Comparison of ENCODE assay signal across 9 mouse cellular contexts in the genomic region with DNA sequence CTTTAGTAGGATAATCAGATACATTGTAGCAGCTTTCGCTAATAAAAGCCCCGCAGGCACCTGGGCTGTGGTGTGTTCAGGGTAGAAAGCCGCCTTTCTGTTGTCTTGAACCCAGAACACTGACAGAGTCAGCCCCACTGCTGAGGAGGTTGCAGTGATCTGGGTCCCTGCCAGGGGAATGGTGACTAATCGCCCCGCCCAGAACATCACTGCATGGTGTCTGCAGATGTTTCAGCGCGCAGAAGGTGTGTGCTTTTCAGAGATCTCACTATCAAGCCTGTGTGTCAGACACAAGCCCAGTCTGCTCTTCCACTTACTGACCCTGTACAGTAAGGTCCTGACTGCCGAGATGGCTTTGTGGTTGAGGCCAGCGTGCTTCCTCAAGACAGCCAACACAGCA.
DNase-seq lines count a peak whose midpoint lies in the region; ATAC-seq lines count a peak whose summit lies in the region.
"Had no signal": no experiment of that assay in that cellular context is flagged by ENCODE, and none has a peak within 500 bp of the region (broad histone marks: within the 10 kb centered on the region; RNA-seq: fewer than 3 reads in every experiment).

No protein-coding gene starts in this region.

- H3K9ac ChIP-seq in kidney, embryonic 16.5 days (replicated peaks; ENCODE audit: low read length): 0 out of 2 replicates have a peak overlapping the region, but pooled peaks have one; percentile 11
- H3K9ac ChIP-seq: midbrain, embryonic 12.5 days had no signal

- H3K9me3 ChIP-seq in kidney, embryonic 16.5 days (ENCODE audit: low read length): no peaks in the 10 kb centered on the region; the same call in none of the 2 replicates
- H3K9me3 ChIP-seq in limb, embryonic 10.5 days (replicated peaks): no peaks in the 10 kb centered on the region
- H3K9me3 ChIP-seq: midbrain, embryonic 12.5 days had no signal

- no peaks in the 10 kb centered on the region for H3K27me3 ChIP-seq in kidney, embryonic 16.5 days (ENCODE audit: insufficient read depth, low read length)
- H3K27me3 ChIP-seq in limb, embryonic 10.5 days (ENCODE audit: low read depth, poor library complexity, severe bottlenecking): no peaks in the 10 kb centered on the region
- H3K27me3 ChIP-seq: midbrain, embryonic 12.5 days had no signal

- 85% methylated on average over 9 of the region's 9 CpGs for WGBS in kidney, embryonic 16.5 days
- WGBS in limb, embryonic 10.5 days: 90% methylated on average over 9 of the region's 9 CpGs

- H3K36me3 ChIP-seq in kidney, embryonic 16.5 days (ENCODE audit: insufficient read depth, low read length): peaks cover 4% of the 10 kb centered on the region; the same call in 1 of the 2 replicates
- peaks cover 45% of the 10 kb centered on the region for H3K36me3 ChIP-seq in limb, embryonic 10.5 days
- H3K36me3 ChIP-seq: midbrain, embryonic 12.5 days had no signal

- no peak for ATAC-seq in kidney, embryonic 16.5 days (ENCODE audit: low FRiP score, low TSS enrichment)

- DNase-seq in cerebellum, adult 11-12 months: peak; percentile 40
- DNase-seq in cerebellum, adult 9-10 months: no peak
- DNase-seq in kidney, postnatal 4 days: no peak
- DNase-seq in ZHBTc4 (ENCODE audit: low read depth, low spot score): peak; percentile 50
- DNase-seq in limb, embryonic 10.5 days (ENCODE audit: low spot score): no peak
- no peak for DNase-seq in retina, postnatal 1 day
- no peak for DNase-seq in layer of hippocampus, postnatal 36 days

- H3K4me3 ChIP-seq in kidney, embryonic 16.5 days (ENCODE audit: low read length): no peak overlapping the region
- H3K4me3 ChIP-seq in limb, embryonic 10.5 days: no peak overlapping the region
- H3K4me3 ChIP-seq: midbrain, embryonic 12.5 days had no signal

- no peak overlapping the region for H3K4me2 ChIP-seq in kidney, embryonic 16.5 days (replicated peaks; ENCODE audit: low read depth, low read length)
- H3K4me2 ChIP-seq: midbrain, embryonic 12.5 days had no signal

- H3K4me1 ChIP-seq in kidney, embryonic 16.5 days (ENCODE audit: insufficient read depth, low read length): peaks cover 40% of the 10 kb centered on the region
- H3K4me1 ChIP-seq in limb, embryonic 10.5 days: peaks cover 62% of the 10 kb centered on the region

- H3K27ac ChIP-seq in kidney, embryonic 16.5 days (ENCODE audit: low read length): peak overlapping the region; percentile 34; the same call in 1 of the 2 replicates
- H3K27ac ChIP-seq in limb, embryonic 10.5 days: peak overlapping the region; percentile 20; the same call in 1 of the 2 replicates
- H3K27ac ChIP-seq: midbrain, embryonic 12.5 days had no signal

Comparison
In these comparisons a context has a peak if more than half of its experiments do, and no peak if none do; other contexts are left out.
1. DNase-seq: peak in cerebellum, adult 11-12 months (single experiment) and ZHBTc4 (single experiment); none in cerebellum, adult 9-10 months (single experiment), kidney, postnatal 4 days (0 of 2), limb, embryonic 10.5 days (single experiment), retina, postnatal 1 day (single experiment) and layer of hippocampus, postnatal 36 days (0 of 2).